9 mouse cellular contexts compared by ENCODE assay signal in genomic region chr4:117146176-117146575, GRCm38 (mm10). TPM values are rescaled to one million over a fixed set of nuclear protein-coding genes. Genes with fewer than 3 reads are reported as not detected.
DNase-seq lines count a peak whose midpoint lies in the region; ATAC-seq and TF ChIP-seq lines count a peak whose summit lies in the region.
"Had no signal": no experiment of that assay in that cellular context is flagged by ENCODE, and none has a peak within 500 bp of the region (broad histone marks: within the 10 kb centered on the region; RNA-seq: fewer than 3 reads in every experiment).

No protein-coding gene starts in this region.

- ATAC-seq in heart, embryonic 11.5 days (replicated peaks; ENCODE audit: insufficient number of reproducible peaks, low FRiP score, low TSS enrichment): no peak

- TF ChIP-seq CTCF in cortical plate, adult 2 months (IDR thresholded peaks at IDR 0.05; ENCODE audit: extremely low read depth, insufficient read depth, low read length): peak; percentile 64
- peak; percentile 91 for TF ChIP-seq CTCF in left cerebral cortex, adult 2 months (IDR thresholded peaks at IDR 0.05)
- peak; percentile 89 for TF ChIP-seq CTCF in testis, adult 2 months (IDR thresholded peaks at IDR 0.05; ENCODE audit: control insufficient read depth, insufficient read depth, insufficient replicate concordance, low read depth, low read length)

- no peak overlapping the region for H3K4me3 ChIP-seq in heart, embryonic 11.5 days (ENCODE audit: low read depth, low read length)
- H3K4me3 ChIP-seq in cortical plate, adult 2 months (ENCODE audit: insufficient read depth, low read length): no peak overlapping the region
- H3K4me3 ChIP-seq in heart, embryonic 10.5 days: no peak overlapping the region
- H3K4me3 ChIP-seq in left cerebral cortex, adult 2 months: no peak overlapping the region
- peak overlapping the region; percentile 73 for H3K4me3 ChIP-seq in testis, adult 2 months (ENCODE audit: control insufficient read depth, low read depth, low read length)
- H3K4me3 ChIP-seq: neural tube, embryonic 13.5 days had no signal

- no peaks in the 10 kb centered on the region for H3K4me1 ChIP-seq in heart, embryonic 11.5 days (ENCODE audit: control insufficient read depth, insufficient read depth, low read length)
- no peaks in the 10 kb centered on the region for H3K4me1 ChIP-seq in cortical plate, adult 2 months (ENCODE audit: control insufficient read depth, insufficient read depth, low read length)
- H3K4me1 ChIP-seq in heart, embryonic 10.5 days: peaks cover 3% of the 10 kb centered on the region; the same call in 1 of the 2 replicates
- peaks cover 12% of the 10 kb centered on the region for H3K4me1 ChIP-seq in testis, adult 2 months (ENCODE audit: control insufficient read depth, insufficient read depth, low read length)
- H3K4me1 ChIP-seq: neural tube, embryonic 13.5 days had no signal

- TF ChIP-seq POLR2A in cortical plate, adult 2 months (IDR thresholded peaks at IDR 0.05; ENCODE audit: extremely low read depth, insufficient read depth, low read length): no peak
- TF ChIP-seq POLR2A in testis, adult 2 months (IDR thresholded peaks at IDR 0.05; ENCODE audit: control insufficient read depth, low read depth, low read length): no peak

- no peak overlapping the region for H3K4me2 ChIP-seq in heart, embryonic 11.5 days
- H3K4me2 ChIP-seq: neural tube, embryonic 13.5 days had no signal

- H3K9ac ChIP-seq in heart, embryonic 11.5 days (ENCODE audit: low read depth, low read length): no peak overlapping the region
- H3K9ac ChIP-seq: neural tube, embryonic 13.5 days had no signal

- peak; percentile 82 to 88 for DNase-seq in heart, adult 18-20 months
- DNase-seq in adrenal gland, adult (ENCODE audit: inconsistent age in 2 of 2, low spot score in 1 of 2): peak; percentile 88 to 96
- peak; percentile 89 for DNase-seq in heart, embryonic 10.5 days (ENCODE audit: low spot score)
- DNase-seq in left cerebral cortex, adult 2 months (ENCODE audit: extremely low spot score in 1 of 2, low spot score in 2 of 2): peak; percentile 72 to 74
- DNase-seq in monocyte, adult 2 months (ENCODE audit: low read depth in 1 of 2, low spot score in 2 of 2): peak; percentile 70 to 84

- peaks cover 10% of the 10 kb centered on the region for H3K36me3 ChIP-seq in heart, embryonic 11.5 days (ENCODE audit: control insufficient read depth, insufficient read depth, low read length)
- H3K36me3 ChIP-seq in heart, embryonic 10.5 days: peaks cover 32% of the 10 kb centered on the region
- H3K36me3 ChIP-seq in testis, adult 2 months (ENCODE audit: control insufficient read depth, insufficient read depth, low read length): no peaks in the 10 kb centered on the region

- WGBS in heart, embryonic 11.5 days (ENCODE audit: insufficient replicate concordance): 31% methylated on average over 15 of the region's 15 CpGs
- WGBS in heart, embryonic 10.5 days: 31% methylated on average over 15 of the region's 15 CpGs

- intact Hi-C loops in left cerebral cortex, adult 2 months (cut with DNase I): no loop called here

- no peak overlapping the region for H3K27ac ChIP-seq in heart, embryonic 11.5 days (ENCODE audit: low read depth, low read length)
- no peak overlapping the region for H3K27ac ChIP-seq in cortical plate, adult 2 months (ENCODE audit: insufficient read depth, low read length)
- no peak overlapping the region for H3K27ac ChIP-seq in heart, embryonic 10.5 days
- H3K27ac ChIP-seq in left cerebral cortex, adult 2 months: no peak overlapping the region
- no peak overlapping the region for H3K27ac ChIP-seq in testis, adult 2 months (ENCODE audit: control insufficient read depth, insufficient read depth, low read depth, low read length)
- H3K27ac ChIP-seq: neural tube, embryonic 13.5 days had no signal

- no peaks in the 10 kb centered on the region for H3K27me3 ChIP-seq in heart, embryonic 11.5 days (ENCODE audit: control insufficient read depth, insufficient read depth, low read length)
- H3K27me3 ChIP-seq in heart, embryonic 10.5 days (ENCODE audit: insufficient read depth, poor library complexity, severe bottlenecking): no peaks in the 10 kb centered on the region
- no peaks in the 10 kb centered on the region for H3K27me3 ChIP-seq in testis, adult 2 months (ENCODE audit: control insufficient read depth, insufficient read depth, low read length)
- H3K27me3 ChIP-seq: neural tube, embryonic 13.5 days had no signal

- H3K9me3 ChIP-seq in heart, embryonic 11.5 days (replicated peaks; ENCODE audit: control insufficient read depth, low read length): no peaks in the 10 kb centered on the region
- no peaks in the 10 kb centered on the region for H3K9me3 ChIP-seq in heart, embryonic 10.5 days
- H3K9me3 ChIP-seq: neural tube, embryonic 13.5 days had no signal

RNA-seq across cellular contexts. Expression of gene Rps8, which starts 9.9 kb away (rescaled TPM):
- 100 to 1,000 TPM; 587 to 633 TPM for total RNA-seq in heart, adult 18-20 months (2021)
- 764 and 894 TPM in 2 replicates for polyA plus RNA-seq in heart, embryonic 11.5 days (2014; fragmentation: Nextera tagmentation; extraction: Ambion mirVana)
- 499 and 554 TPM in 2 replicates for polyA plus RNA-seq in cortical plate, adult 2 months (2012; rRNA removed)
- polyA plus RNA-seq in heart, embryonic 10.5 days (2016; fragmentation: Nextera tagmentation; extraction: Ambion mirVana): 638 and 783 TPM in 2 replicates
- total RNA-seq in left cerebral cortex, adult 2 months (2021): 100 to 1,000 TPM; 512 to 526 TPM
- polyA plus RNA-seq in testis, adult 2 months (2012; rRNA removed): 185 and 230 TPM in 2 replicates

RNA-seq across cellular contexts. Expression of gene Plk3, which starts 12.4 kb away (rescaled TPM):
- 1 to 10 TPM; 1.4 TPM for total RNA-seq in heart, adult 18-20 months (2021)
- 0.99 and 1.3 TPM in 2 replicates for polyA plus RNA-seq in heart, embryonic 11.5 days (2014; fragmentation: Nextera tagmentation; extraction: Ambion mirVana)
- 16.0 and 19.5 TPM in 2 replicates for polyA plus RNA-seq in cortical plate, adult 2 months (2012; rRNA removed)
- polyA plus RNA-seq in heart, embryonic 10.5 days (2016; fragmentation: Nextera tagmentation; extraction: Ambion mirVana): 1.5 and 2.4 TPM in 2 replicates
- 10 to 100 TPM; 13.7 to 19.6 TPM for total RNA-seq in left cerebral cortex, adult 2 months (2021)
- 0.94 and 1.5 TPM in 2 replicates for polyA plus RNA-seq in testis, adult 2 months (2012; rRNA removed)

RNA-seq across cellular contexts. Expression of gene Tctex1d4, which starts 19.6 kb away (rescaled TPM):
- total RNA-seq in heart, adult 18-20 months (2021): under 1 TPM in 1 of 2 experiments, not detected in 1; 0.64 TPM
- polyA plus RNA-seq in heart, embryonic 11.5 days (2014; fragmentation: Nextera tagmentation; extraction: Ambion mirVana): not detected in 2 replicates
- 0.68 and 1.8 TPM in 2 replicates for polyA plus RNA-seq in cortical plate, adult 2 months (2012; rRNA removed)
- polyA plus RNA-seq in heart, embryonic 10.5 days (2016; fragmentation: Nextera tagmentation; extraction: Ambion mirVana): not detected in 2 replicates
- total RNA-seq in left cerebral cortex, adult 2 months (2021): not detected
- polyA plus RNA-seq in testis, adult 2 months (2012; rRNA removed): 0.28 and 0.29 TPM in 2 replicates
- polyA plus RNA-seq: neural tube, embryonic 13.5 days had no signal

RNA-seq across cellular contexts. Expression of gene Btbd19, which starts 20.7 kb away (rescaled TPM):
- total RNA-seq in heart, adult 18-20 months (2021): 1 to 10 TPM; 3.4 to 3.5 TPM
- polyA plus RNA-seq in heart, embryonic 11.5 days (2014; fragmentation: Nextera tagmentation; extraction: Ambion mirVana): 2.2 and 4.0 TPM in 2 replicates
- 14.6 and 14.9 TPM in 2 replicates for polyA plus RNA-seq in cortical plate, adult 2 months (2012; rRNA removed)
- polyA plus RNA-seq in heart, embryonic 10.5 days (2016; fragmentation: Nextera tagmentation; extraction: Ambion mirVana): 2.5 and 4.9 TPM in 2 replicates
- 10 to 100 TPM; 11.5 to 13.2 TPM for total RNA-seq in left cerebral cortex, adult 2 months (2021)
- 2.6 and 3.2 TPM in 2 replicates for polyA plus RNA-seq in testis, adult 2 months (2012; rRNA removed)

RNA-seq across cellular contexts. Expression of gene Kif2c, which starts 36.3 kb away (rescaled TPM):
- total RNA-seq in heart, adult 18-20 months (2021): under 1 TPM; 0.30 to 0.36 TPM
- polyA plus RNA-seq in heart, embryonic 11.5 days (2014; fragmentation: Nextera tagmentation; extraction: Ambion mirVana): 45.5 and 47.8 TPM in 2 replicates
- 0.40 and 0.54 TPM in 2 replicates for polyA plus RNA-seq in cortical plate, adult 2 months (2012; rRNA removed)
- 55.1 and 68.7 TPM in 2 replicates for polyA plus RNA-seq in heart, embryonic 10.5 days (2016; fragmentation: Nextera tagmentation; extraction: Ambion mirVana)
- total RNA-seq in left cerebral cortex, adult 2 months (2021): not detected
- polyA plus RNA-seq in testis, adult 2 months (2012; rRNA removed): 307 and 325 TPM in 2 replicates
